Comparison of ENCODE assay signal across 9 mouse cellular contexts in genomic region chr1:36277267-36278060, GRCm38 (mm10). TPM values are rescaled to one million over a fixed set of nuclear protein-coding genes. Genes with fewer than 3 reads are reported as not detected.
A peak's percentile ranks its signal among the peaks of the same experiment; 100 is the strongest.
DNase-seq lines count a peak whose midpoint lies in the region; ATAC-seq and TF ChIP-seq lines count a peak whose summit lies in the region.
"Had no signal": no experiment of that assay in that cellular context is flagged by ENCODE, and none has a peak within 500 bp of the region (broad histone marks: within the 10 kb centered on the region; RNA-seq: fewer than 3 reads in every experiment).

No protein-coding gene starts in this region.

- TF ChIP-seq CTCF in intestine, postnatal 0 days (IDR thresholded peaks at IDR 0.05; ENCODE audit: low read depth), result peak; percentile 95
- peak; percentile 97 for TF ChIP-seq CTCF in liver, embryonic 14.5 days (IDR thresholded peaks at IDR 0.05; ENCODE audit: low read depth)

- peak; percentile 78 for DNase-seq in forelimb bud, embryonic 11.5 days (ENCODE audit: low read depth, low spot score)
- DNase-seq in kidney, postnatal 14 days, result peak; percentile 87
- DNase-seq in liver, embryonic 14.5 days (ENCODE audit: low read depth in 3 of 3, low spot score in 3 of 3), result peak in 1 of 3 experiments; percentile 39
- peak; percentile 39 for DNase-seq in retina, adult 2 months (ENCODE audit: low read depth, low spot score)
- DNase-seq in thymus, postnatal 36 days, result peak; percentile 82 to 89

- no peaks in the 10 kb centered on the region for H3K27me3 ChIP-seq in intestine, postnatal 0 days (replicated peaks; ENCODE audit: control insufficient read depth, insufficient read depth, low read length)
- H3K27me3 ChIP-seq in intestine, embryonic 16.5 days (replicated peaks; ENCODE audit: control insufficient read depth, insufficient read depth, low read length), result no peaks in the 10 kb centered on the region
- no peaks in the 10 kb centered on the region for H3K27me3 ChIP-seq in liver, embryonic 14.5 days (ENCODE audit: control insufficient read depth, insufficient read depth, low read length)
- H3K27me3 ChIP-seq: neural tube, embryonic 12.5 days had no signal

- no peak overlapping the region for H3K9ac ChIP-seq in intestine, postnatal 0 days (ENCODE audit: low read depth, low read length)
- H3K9ac ChIP-seq in intestine, embryonic 16.5 days (ENCODE audit: low read depth, low read length), result no peak overlapping the region
- no peak overlapping the region for H3K9ac ChIP-seq in liver, embryonic 14.5 days (replicated peaks)
- H3K9ac ChIP-seq: neural tube, embryonic 12.5 days had no signal

- peaks cover 16% of the 10 kb centered on the region; the same call in 1 of the 2 replicates for H3K4me1 ChIP-seq in intestine, postnatal 0 days (replicated peaks; ENCODE audit: control insufficient read depth, insufficient read depth, low read length)
- H3K4me1 ChIP-seq in intestine, embryonic 16.5 days (ENCODE audit: control insufficient read depth, insufficient read depth, low read length), result peaks cover 17% of the 10 kb centered on the region
- peaks cover 4 to 27% of the 10 kb centered on the region in 2 experiments; a peak in 2 of 4 replicates for H3K4me1 ChIP-seq in liver, embryonic 14.5 days (replicated peaks; ENCODE audit: control insufficient read depth in 2 of 2, insufficient read depth in 2 of 2, low read length in 1 of 2)
- H3K4me1 ChIP-seq: neural tube, embryonic 12.5 days had no signal

- no peak for ATAC-seq in intestine, postnatal 0 days
- ATAC-seq in intestine, embryonic 16.5 days, result no peak
- 0 out of 2 replicates have a peak, but pooled peaks have one; percentile 28 for ATAC-seq in cerebellum, adult (ENCODE audit: insufficient number of reproducible peaks, low FRiP score, low TSS enrichment)
- no peak for ATAC-seq in liver, embryonic 14.5 days (ENCODE audit: insufficient read depth)

- 28% methylated on average over 7 of the region's 7 CpGs for WGBS in intestine, postnatal 0 days
- WGBS in intestine, embryonic 16.5 days, result 28% methylated on average over 7 of the region's 7 CpGs
- 20% methylated on average over 7 of the region's 7 CpGs for WGBS in liver, embryonic 14.5 days (ENCODE audit: insufficient replicate concordance)

- H3K9me3 ChIP-seq in intestine, postnatal 0 days (ENCODE audit: control insufficient read depth), result no peaks in the 10 kb centered on the region
- H3K9me3 ChIP-seq in intestine, embryonic 16.5 days (ENCODE audit: control insufficient read depth, low read length), result no peaks in the 10 kb centered on the region
- no peaks in the 10 kb centered on the region for H3K9me3 ChIP-seq in liver, embryonic 14.5 days (ENCODE audit: control insufficient read depth, low read length)
- H3K9me3 ChIP-seq: neural tube, embryonic 12.5 days had no signal

- no peak for TF ChIP-seq EP300 in liver, embryonic 14.5 days (IDR thresholded peaks at IDR 0.05; ENCODE audit: low read depth)

- H3K4me3 ChIP-seq in intestine, postnatal 0 days (ENCODE audit: low read depth, low read length), result no peak overlapping the region
- H3K4me3 ChIP-seq in intestine, embryonic 16.5 days (ENCODE audit: low read length), result no peak overlapping the region
- no peak overlapping the region for H3K4me3 ChIP-seq in liver, embryonic 14.5 days (ENCODE audit: insufficient read depth in 1 of 2, low read depth in 2 of 2, low read length in 2 of 2)
- H3K4me3 ChIP-seq: neural tube, embryonic 12.5 days had no signal

- no peak overlapping the region for H3K4me2 ChIP-seq in intestine, postnatal 0 days (replicated peaks; ENCODE audit: low read depth)
- H3K4me2 ChIP-seq in intestine, embryonic 16.5 days (ENCODE audit: low read depth, low read length), result no peak overlapping the region
- no peak overlapping the region for H3K4me2 ChIP-seq in liver, embryonic 14.5 days (ENCODE audit: low read depth)
- H3K4me2 ChIP-seq: neural tube, embryonic 12.5 days had no signal

- H3K27ac ChIP-seq in intestine, postnatal 0 days (ENCODE audit: low read depth, low read length), result no peak overlapping the region
- H3K27ac ChIP-seq in intestine, embryonic 16.5 days (ENCODE audit: low read length), result no peak overlapping the region
- H3K27ac ChIP-seq in liver, embryonic 14.5 days, result no peak overlapping the region
- H3K27ac ChIP-seq: neural tube, embryonic 12.5 days had no signal

- no peaks in the 10 kb centered on the region for H3K36me3 ChIP-seq in intestine, postnatal 0 days (ENCODE audit: control insufficient read depth, insufficient read depth)
- H3K36me3 ChIP-seq in intestine, embryonic 16.5 days (ENCODE audit: control insufficient read depth, insufficient read depth, low read length), result no peaks in the 10 kb centered on the region
- no peaks in the 10 kb centered on the region for H3K36me3 ChIP-seq in liver, embryonic 14.5 days (replicated peaks; ENCODE audit: control insufficient read depth, insufficient read depth, low read depth)
- H3K36me3 ChIP-seq: neural tube, embryonic 12.5 days had no signal

RNA-seq across cellular contexts. Expression of gene Neurl3, which starts 3.0 kb away (rescaled TPM):
- 15.6 and 15.8 TPM in 2 replicates for polyA plus RNA-seq in intestine, postnatal 0 days (2015; fragmentation: Nextera tagmentation; extraction: Ambion mirVana)
- polyA plus RNA-seq in intestine, embryonic 16.5 days (2015; fragmentation: Nextera tagmentation; extraction: Ambion mirVana), result 29.6 and 31.0 TPM in 2 replicates
- polyA plus RNA-seq in liver, embryonic 14.5 days (2012; rRNA removed), result 2.0 and 2.6 TPM in 2 replicates
- 1.5 and 1.9 TPM in 2 replicates for polyA plus RNA-seq in liver, embryonic 14.5 days (2014; fragmentation: Nextera tagmentation; extraction: Ambion mirVana)

RNA-seq across cellular contexts. Expression of gene Arid5a, which starts 30.1 kb away (rescaled TPM):
- polyA plus RNA-seq in intestine, postnatal 0 days (2015; fragmentation: Nextera tagmentation; extraction: Ambion mirVana), result 3.6 and 3.7 TPM in 2 replicates
- polyA plus RNA-seq in intestine, embryonic 16.5 days (2015; fragmentation: Nextera tagmentation; extraction: Ambion mirVana), result 4.1 and 4.8 TPM in 2 replicates
- 0.67 and 1.1 TPM in 2 replicates for polyA plus RNA-seq in liver, embryonic 14.5 days (2012; rRNA removed)
- polyA plus RNA-seq in liver, embryonic 14.5 days (2014; fragmentation: Nextera tagmentation; extraction: Ambion mirVana), result 1.2 and 1.9 TPM in 2 replicates

RNA-seq across cellular contexts. Expression of gene Uggt1, which starts 32.9 kb away (rescaled TPM):
- 21.8 and 22.8 TPM in 2 replicates for polyA plus RNA-seq in intestine, postnatal 0 days (2015; fragmentation: Nextera tagmentation; extraction: Ambion mirVana)
- polyA plus RNA-seq in intestine, embryonic 16.5 days (2015; fragmentation: Nextera tagmentation; extraction: Ambion mirVana), result 44.6 and 49.5 TPM in 2 replicates
- 4.6 and 5.8 TPM in 2 replicates for polyA plus RNA-seq in liver, embryonic 14.5 days (2012; rRNA removed)
- polyA plus RNA-seq in liver, embryonic 14.5 days (2014; fragmentation: Nextera tagmentation; extraction: Ambion mirVana), result 22.6 and 25.5 TPM in 2 replicates
